ENCODE assay signal across 30 mouse cellular contexts in the genomic region with DNA sequence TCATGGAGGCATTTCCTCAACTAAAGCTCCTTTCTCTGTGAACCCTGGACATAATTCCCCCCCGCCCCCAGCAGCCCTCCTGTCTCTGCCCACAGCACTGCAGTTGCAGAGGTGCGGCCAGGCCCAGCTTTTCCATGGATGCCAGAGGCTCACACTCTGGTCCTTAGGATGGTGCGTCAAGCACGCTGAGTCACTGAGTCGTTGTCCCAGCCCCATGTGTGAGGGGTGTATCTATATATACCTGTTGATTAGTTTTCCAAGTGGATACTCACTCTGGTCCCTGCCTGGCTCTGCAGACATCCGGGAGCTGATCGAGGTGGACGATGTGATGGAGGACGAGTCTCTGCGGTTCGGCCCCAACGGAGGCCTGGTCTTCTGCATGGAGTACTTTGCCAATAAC.
"Had no signal": no experiment of that assay in that cellular context is flagged by ENCODE, and none has a peak within 500 bp of the region (broad histone marks: within the 10 kb centered on the region; RNA-seq: fewer than 3 reads in every experiment).

No protein-coding gene starts in this region.

- H3K4me2 ChIP-seq: limb, embryonic 12.5 days; limb, embryonic 13.5 days; limb, embryonic 15.5 days; liver, embryonic 12.5 days; liver, embryonic 13.5 days; liver, embryonic 15.5 days; lung, embryonic 14.5 days; lung, embryonic 15.5 days; midbrain, embryonic 11.5 days; midbrain, embryonic 12.5 days; midbrain, embryonic 13.5 days; midbrain, embryonic 15.5 days; neural tube, embryonic 12.5 days had no signal

- DNase-seq: left cerebral cortex, postnatal 4 days; liver; liver, embryonic 13.5 days; lung, adult 18-20 months; lung, adult 2 months; lung, embryonic 14.5 days; lung, postnatal 10 days; lung, postnatal 14 days; lung, postnatal 36 days; lung, postnatal 4 days; midbrain, embryonic 14.5 days had no signal

- ATAC-seq: liver, embryonic 12.5 days; lung, postnatal 0 days; midbrain, embryonic 13.5 days; midbrain, embryonic 15.5 days; midbrain, embryonic 16.5 days had no signal

- H3K4me3 ChIP-seq: limb, embryonic 10.5 days; limb, embryonic 12.5 days; limb, embryonic 13.5 days; limb, embryonic 15.5 days; liver, embryonic 12.5 days; liver, embryonic 13.5 days; liver, embryonic 15.5 days; lung, embryonic 15.5 days; megakaryocyte, embryonic 14.5 days; midbrain, embryonic 10.5 days; midbrain, embryonic 12.5 days; midbrain, embryonic 13.5 days; midbrain, embryonic 15.5 days; myocyte; neural tube, embryonic 12.5 days had no signal

- H3K9me3 ChIP-seq: limb, embryonic 10.5 days; limb, embryonic 12.5 days; limb, embryonic 13.5 days; limb, embryonic 15.5 days; liver, embryonic 12.5 days; liver, embryonic 13.5 days; liver, embryonic 15.5 days; lung, embryonic 15.5 days; megakaryocyte, embryonic 14.5 days; midbrain, embryonic 10.5 days; midbrain, embryonic 12.5 days; midbrain, embryonic 13.5 days; midbrain, embryonic 15.5 days; neural tube, embryonic 12.5 days had no signal

- H3K27ac ChIP-seq: limb, embryonic 10.5 days; limb, embryonic 12.5 days; limb, embryonic 13.5 days; limb, embryonic 15.5 days; liver, embryonic 12.5 days; liver, embryonic 13.5 days; liver, embryonic 14.5 days; liver, embryonic 15.5 days; lung, embryonic 15.5 days; macrophage; midbrain, embryonic 10.5 days; midbrain, embryonic 12.5 days; midbrain, embryonic 13.5 days; midbrain, embryonic 15.5 days; neural tube, embryonic 12.5 days had no signal

- H3K9ac ChIP-seq: limb, embryonic 12.5 days; limb, embryonic 13.5 days; limb, embryonic 15.5 days; liver, embryonic 12.5 days; liver, embryonic 13.5 days; liver, embryonic 14.5 days; liver, embryonic 15.5 days; lung, embryonic 14.5 days; lung, embryonic 15.5 days; midbrain, embryonic 12.5 days; midbrain, embryonic 13.5 days; midbrain, embryonic 15.5 days; neural tube, embryonic 12.5 days had no signal

- H3K27me3 ChIP-seq: limb, embryonic 12.5 days; limb, embryonic 13.5 days; limb, embryonic 15.5 days; liver, embryonic 12.5 days; liver, embryonic 13.5 days; liver, embryonic 15.5 days; lung, embryonic 15.5 days; megakaryocyte, embryonic 14.5 days; midbrain, embryonic 12.5 days; midbrain, embryonic 13.5 days; midbrain, embryonic 15.5 days; neural tube, embryonic 12.5 days had no signal
